Mouse (Mus musculus): ENCODE measurements around the gene Fth1.

- TF ChIP-seq CTCF (IDR thresholded peaks at IDR 0.05; ENCODE audit: control insufficient read depth, insufficient read depth, insufficient replicate concordance, low read depth, low read length) = no peak
- no peak for TF ChIP-seq POLR2A (IDR thresholded peaks at IDR 0.05; ENCODE audit: control insufficient read depth, low read depth, low read length)
These were observed 1.2 kb downstream of the Fth1 start for GRCm38 (mm10) chr19:9981621-9982020.

Data from testis, adult 2 months (tissue).